Mouse (Mus musculus) heart, postnatal 36 days (tissue): ENCODE measurements around the gene Bend4. TPM values are rescaled to one million over a fixed set of nuclear protein-coding genes. Genes with fewer than 3 reads are reported as not detected.

Experiments used
- DNase-seq, 2 experiments: peaks; one replicate each; pipeline ENCODE4 v3.0.0; 2021 to 2022
- intact Hi-C: fragments of 180-260 bp; cut with DNase I; formaldehyde crosslinking; loops from one replicate; pipeline ENCODE4 v1.15.1; 2025
- total RNA-seq, 2 experiments: library from RNA; stranded (reverse); gene quantifications; 2 replicates each; pipeline ENCODE4 v1.2.3; 2021

Bend4 gene
- total RNA-seq, 2 experiments from 2014 or later = 1.6 to 3.3 TPM

- no peak for DNase-seq
- intact Hi-C loops = no loop called here
Measured at GRCm38 (mm10) chr5:67423326-67423725, 4.8 kb downstream of the Bend4 start.

GRCm38 (mm10) chr5:67419407-67419806, 8.7 kb downstream of the Bend4 start:
- intact Hi-C loops = no loop called here
- DNase-seq = no peak

- DNase-seq = no peak
- intact Hi-C loops = no loop called here
Measured at GRCm38 (mm10) chr5:67411475-67411874, 16.6 kb downstream of the Bend4 start.

DNA sequence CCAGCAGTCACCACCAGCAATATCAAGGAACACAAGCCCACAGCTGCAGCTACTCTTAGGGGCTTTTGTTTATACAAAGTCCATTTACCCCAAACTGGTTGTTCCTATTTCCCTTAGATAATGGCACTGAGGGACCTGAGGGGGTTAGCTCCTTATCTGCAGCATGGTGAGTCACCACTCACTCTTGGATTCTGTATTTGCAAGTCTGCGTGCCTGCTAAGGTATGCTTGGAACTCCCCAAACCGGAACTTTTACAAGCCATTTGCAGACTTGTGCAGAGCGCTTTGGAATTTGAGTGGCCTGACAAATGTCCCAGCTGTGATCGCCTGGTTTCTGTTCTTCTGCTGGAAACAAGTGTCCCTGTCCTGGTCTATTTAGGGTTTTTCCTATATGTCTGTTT, 17.7 kb downstream of the Bend4 start:
- DNase-seq = no peak
- intact Hi-C loops = no loop called here

DNA sequence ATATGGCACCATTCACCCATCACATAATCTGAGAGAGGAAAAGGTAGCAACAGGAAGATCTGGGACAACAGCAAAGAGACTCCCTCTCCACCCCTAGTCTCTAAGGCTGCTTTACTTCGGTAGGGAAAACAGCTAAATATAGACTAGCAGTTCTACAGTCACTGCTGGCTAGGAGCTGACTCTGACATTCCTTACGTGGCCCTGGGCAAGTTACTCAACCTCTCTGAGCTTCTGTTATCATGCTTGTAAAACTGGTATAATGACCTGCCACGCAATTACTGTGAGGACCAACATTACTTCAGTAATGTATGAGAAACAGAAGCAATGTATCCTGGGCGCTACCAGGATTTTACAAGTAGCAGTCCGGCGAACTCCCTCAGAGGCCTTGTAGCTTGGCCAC, 19.7 kb downstream of the Bend4 start:
- DNase-seq = no peak
- intact Hi-C loops = no loop called here

- intact Hi-C loops = no loop called here
- no peak for DNase-seq
Measured at GRCm38 (mm10) chr5:67404919-67405318, 23.2 kb downstream of the Bend4 start.

DNA sequence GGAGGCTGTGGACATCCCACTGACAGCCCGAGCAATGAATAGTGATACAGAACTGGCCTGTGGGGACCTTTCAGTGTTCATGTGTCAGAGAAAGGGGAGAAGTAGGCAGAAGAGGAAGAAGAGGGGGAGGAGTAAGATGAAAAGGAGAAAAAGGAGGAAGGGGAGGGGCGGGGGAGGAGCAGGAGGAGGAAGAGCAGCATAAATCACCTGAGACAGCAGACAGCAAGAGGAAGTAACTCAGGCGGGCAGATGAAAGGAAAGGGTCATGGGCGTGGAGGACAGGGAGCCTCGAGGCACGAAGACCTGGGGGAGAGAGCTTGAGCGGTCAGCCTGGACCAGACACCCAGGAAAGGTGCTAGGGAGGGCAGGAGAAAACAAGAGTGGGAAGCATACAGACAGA, 23.7 kb downstream of the Bend4 start:
- intact Hi-C loops = no loop called here
- DNase-seq = no peak

GRCm38 (mm10) chr5:67401612-67402011, 26.5 kb downstream of the Bend4 start:
- intact Hi-C loops = no loop called here
- DNase-seq = no peak

- no peak for DNase-seq
- intact Hi-C loops = no loop called here
Measured at GRCm38 (mm10) chr5:67400608-67401480, 27.3 kb downstream of the Bend4 start.

DNA sequence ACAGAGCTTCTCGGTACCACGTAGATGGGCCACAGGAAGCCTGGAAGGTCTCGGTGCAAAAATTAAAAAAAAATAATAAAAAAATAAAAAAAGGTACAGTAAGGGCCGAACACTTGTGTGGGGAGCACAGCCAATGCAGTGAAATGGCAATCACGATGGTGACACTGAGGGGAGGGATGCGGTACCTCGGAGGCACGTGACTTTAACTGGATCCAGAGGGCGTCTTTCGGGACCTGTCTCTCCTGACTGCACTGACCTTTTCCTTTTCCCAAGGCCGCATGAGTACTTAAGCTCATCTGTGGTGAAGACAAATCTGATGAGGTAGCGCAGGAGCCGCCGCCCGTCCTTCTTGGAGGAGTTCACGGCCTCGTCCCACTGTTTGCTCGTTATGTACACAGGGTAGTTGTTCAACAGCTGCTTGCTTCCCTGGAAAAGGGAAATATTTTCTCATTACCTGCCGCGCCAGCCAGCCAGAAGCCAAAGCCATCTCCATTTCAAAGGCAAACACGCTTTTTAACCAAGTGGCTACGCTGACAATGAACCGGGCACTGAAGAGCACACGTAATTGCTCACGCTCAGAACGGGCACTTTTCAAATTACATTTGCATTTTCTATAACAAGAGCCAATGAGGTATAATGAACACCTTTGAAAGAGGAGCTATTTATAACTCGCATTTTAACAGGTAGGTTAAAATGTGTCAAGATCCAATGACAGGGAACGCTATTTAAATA, 28.1 kb downstream of the Bend4 start:
- DNase-seq = no peak
- intact Hi-C loops = no loop called here

DNA sequence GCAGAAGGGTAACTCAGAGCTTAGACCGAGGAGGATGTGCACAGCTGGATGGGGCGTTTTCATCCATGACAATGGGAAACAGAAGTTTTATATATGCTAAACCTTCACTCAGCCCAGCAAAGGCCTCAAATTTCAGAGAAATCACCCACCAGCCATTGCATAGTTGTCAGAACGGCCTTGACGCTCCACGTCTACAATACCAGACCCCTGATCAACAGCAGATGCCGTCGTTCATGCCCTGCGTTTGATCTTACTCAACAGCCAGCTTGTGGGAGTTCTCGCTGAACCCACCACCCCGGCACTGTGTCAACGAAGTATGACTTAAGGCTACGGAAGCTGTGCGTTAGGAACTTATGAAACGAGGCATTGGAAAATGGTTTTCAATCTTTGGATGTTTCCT, 30.9 kb downstream of the Bend4 start:
- DNase-seq = no peak
- intact Hi-C loops = no loop called here

DNA sequence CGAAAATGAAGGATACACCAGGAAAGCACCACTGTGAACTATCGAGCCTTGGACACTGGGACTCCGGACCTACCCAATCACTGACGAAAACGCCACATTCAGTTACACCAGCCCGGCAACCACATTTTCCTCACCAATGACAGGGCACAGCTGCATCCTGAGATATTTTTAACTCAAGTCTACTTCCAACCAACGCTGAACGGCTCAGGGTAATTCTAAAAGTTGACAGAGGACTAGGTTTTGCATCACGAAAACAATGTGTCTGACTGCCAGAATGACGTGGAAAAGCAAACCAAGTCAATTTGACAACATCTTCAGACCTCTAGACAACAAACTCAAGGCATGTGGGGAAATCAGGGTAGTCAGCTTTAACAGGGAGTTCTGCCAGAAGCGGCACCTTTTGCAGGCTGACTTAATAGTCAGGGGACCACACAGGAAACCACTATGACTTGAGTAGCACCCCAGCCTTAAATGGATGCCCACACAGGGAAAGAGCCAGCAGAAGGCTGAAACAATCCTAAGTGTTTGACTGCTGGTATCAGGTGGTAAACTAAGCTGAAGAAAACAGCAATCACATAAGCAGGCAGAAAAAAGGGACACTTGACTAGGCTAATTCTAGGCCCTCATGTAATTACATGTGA, 32.8 kb downstream of the Bend4 start:
- intact Hi-C loops = no loop called here
- DNase-seq = no peak

DNA sequence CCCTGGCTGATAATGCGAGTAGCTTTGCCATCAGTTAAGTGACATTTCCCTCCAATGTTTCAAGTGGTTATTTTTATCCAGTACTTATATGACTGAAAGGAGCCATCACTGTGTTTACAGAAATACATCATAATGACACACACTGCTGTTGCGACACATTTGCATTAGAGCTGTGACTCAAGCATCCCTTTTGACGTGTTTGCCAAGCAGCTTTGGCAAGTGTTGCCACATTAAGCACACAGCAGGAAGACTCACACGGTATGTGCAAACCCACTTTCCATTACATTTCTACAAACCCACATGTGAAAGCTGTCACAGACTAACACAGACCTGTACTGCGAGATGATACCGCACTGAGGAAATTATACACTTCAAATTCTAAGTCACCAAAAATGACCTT, 34.2 kb downstream of the Bend4 start:
- intact Hi-C loops = no loop called here
- no peak for DNase-seq

GRCm38 (mm10) chr5:67382556-67382955, 45.6 kb downstream of the Bend4 start:
- DNase-seq = no peak
- intact Hi-C loops = no loop called here

GRCm38 (mm10) chr5:67381690-67382089, 46.4 kb downstream of the Bend4 start:
- intact Hi-C loops = no loop called here
- no peak for DNase-seq

GRCm38 (mm10) chr5:67377044-67377621, 51.0 kb downstream of the Bend4 start:
- no peak for DNase-seq
- intact Hi-C loops = no loop called here

DNA sequence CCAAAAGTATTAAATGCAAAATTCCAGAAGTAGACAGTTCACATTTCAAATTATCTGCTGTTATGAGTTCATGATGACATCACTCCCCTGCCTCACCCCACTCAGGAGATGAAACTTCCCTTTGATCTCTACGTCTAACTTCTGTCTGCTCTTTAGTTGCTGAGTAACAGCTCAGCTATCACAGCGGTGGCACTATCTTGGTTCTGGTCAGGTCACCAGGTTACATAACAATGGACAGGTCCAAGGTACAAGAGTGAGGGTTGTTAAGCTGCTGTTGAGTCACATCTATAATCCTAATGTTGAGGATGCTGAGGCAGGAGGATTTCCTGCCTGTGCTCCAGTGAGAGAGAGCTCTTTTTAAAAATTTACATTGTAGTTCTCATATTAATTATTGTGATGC, 65.2 kb downstream of the Bend4 start:
- DNase-seq = no peak
- intact Hi-C loops = no loop called here

DNA sequence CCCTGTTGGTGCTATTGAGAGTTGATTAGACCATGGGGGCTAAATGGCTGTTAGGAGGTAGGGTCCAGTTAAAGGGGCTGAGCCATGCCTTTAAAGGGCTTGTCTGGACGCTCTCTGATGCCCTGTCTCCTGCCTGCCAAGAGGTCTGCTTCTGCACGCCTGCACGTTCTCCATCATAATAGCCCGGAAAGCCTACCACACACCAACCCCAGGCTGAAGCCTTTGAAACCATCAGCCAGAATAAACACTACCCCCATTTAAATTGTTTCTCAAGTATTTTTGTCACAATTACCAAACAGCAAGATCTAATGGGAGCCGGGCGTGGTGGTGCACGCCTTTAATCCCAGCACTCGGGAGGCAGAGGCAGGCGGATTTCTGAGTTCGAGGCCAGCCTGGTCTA, 65.8 kb downstream of the Bend4 start:
- intact Hi-C loops = no loop called here

GRCm38 (mm10) chr5:67348949-67349348, 79.2 kb downstream of the Bend4 start:
- intact Hi-C loops = no loop called here
- no peak for DNase-seq

More for the DNA sequence above, 65.8 kb downstream of the Bend4 start:
- no peak for DNase-seq

- intact Hi-C loops = no loop called here
- no peak for DNase-seq
Measured at GRCm38 (mm10) chr5:67347060-67347459, 81.0 kb downstream of the Bend4 start.
